Comparison of ENCODE assay signal across 22 mouse cellular contexts in genomic region chr9:75357087-75357654, GRCm38 (mm10). TPM values are rescaled to one million over a fixed set of nuclear protein-coding genes. Genes with fewer than 3 reads are reported as not detected.
DNase-seq lines count a peak whose midpoint lies in the region; ATAC-seq and TF ChIP-seq lines count a peak whose summit lies in the region.
"Had no signal": no experiment of that assay in that cellular context is flagged by ENCODE, and none has a peak within 500 bp of the region (broad histone marks: within the 10 kb centered on the region; RNA-seq: fewer than 3 reads in every experiment).

No protein-coding gene starts in this region.

- peak; percentile 71 for ATAC-seq in forebrain, postnatal 0 days
- ATAC-seq in forebrain, embryonic 12.5 days (ENCODE audit: low FRiP score), result no peak
- no peak for ATAC-seq in megakaryocyte, adult 5-6 weeks (ENCODE audit: poor library complexity, severe bottlenecking)
- no peak for ATAC-seq in granulocyte monocyte progenitor cell, adult 5-6 weeks (replicated peaks; ENCODE audit: poor library complexity, severe bottlenecking)
- ATAC-seq: forebrain, embryonic 14.5 days; hindbrain, postnatal 0 days; liver, postnatal 0 days had no signal

- H3K27me3 ChIP-seq in forebrain, postnatal 0 days (ENCODE audit: insufficient read depth, low read length), result no peaks in the 10 kb centered on the region
- no peaks in the 10 kb centered on the region for H3K27me3 ChIP-seq in forebrain, embryonic 12.5 days
- H3K27me3 ChIP-seq in megakaryocyte, embryonic 14.5 days (replicated peaks), result no peaks in the 10 kb centered on the region
- H3K27me3 ChIP-seq in hindbrain, embryonic 10.5 days (ENCODE audit: insufficient read depth, poor library complexity, severe bottlenecking), result no peaks in the 10 kb centered on the region
- H3K27me3 ChIP-seq: limb, embryonic 13.5 days had no signal

- no peak overlapping the region for H3K27ac ChIP-seq in forebrain, postnatal 0 days (ENCODE audit: low read depth, low read length)
- no peak overlapping the region for H3K27ac ChIP-seq in forebrain, embryonic 12.5 days
- H3K27ac ChIP-seq in hindbrain, embryonic 10.5 days, result no peak overlapping the region
- H3K27ac ChIP-seq: hindbrain, postnatal 0 days; limb, embryonic 13.5 days had no signal

- H3K9me3 ChIP-seq in forebrain, postnatal 0 days (ENCODE audit: low read length), result no peaks in the 10 kb centered on the region
- no peaks in the 10 kb centered on the region for H3K9me3 ChIP-seq in forebrain, embryonic 12.5 days
- no peaks in the 10 kb centered on the region for H3K9me3 ChIP-seq in megakaryocyte, embryonic 14.5 days
- no peaks in the 10 kb centered on the region for H3K9me3 ChIP-seq in hindbrain, embryonic 10.5 days
- H3K9me3 ChIP-seq: limb, embryonic 13.5 days had no signal

- H3K4me3 ChIP-seq in forebrain, postnatal 0 days (ENCODE audit: low read depth, low read length), result no peak overlapping the region
- no peak overlapping the region for H3K4me3 ChIP-seq in forebrain, embryonic 12.5 days (replicated peaks)
- H3K4me3 ChIP-seq in megakaryocyte, embryonic 14.5 days (replicated peaks), result peak overlapping the region; percentile 71
- H3K4me3 ChIP-seq in hindbrain, embryonic 10.5 days, result no peak overlapping the region
- H3K4me3 ChIP-seq: limb, embryonic 13.5 days had no signal

- WGBS in forebrain, postnatal 0 days, result 72% methylated on average over 9 of the region's 9 CpGs
- WGBS in forebrain, embryonic 12.5 days, result 85% methylated on average over 9 of the region's 9 CpGs
- 80% methylated on average over 9 of the region's 9 CpGs for WGBS in hindbrain, embryonic 10.5 days

- no peak for TF ChIP-seq CTCF in forebrain, postnatal 0 days (IDR thresholded peaks at IDR 0.05; ENCODE audit: low read depth)

- peak; percentile 33 for DNase-seq in forebrain, postnatal 0 days
- peak; percentile 22 for DNase-seq in layer of hippocampus, adult 9-10 months (ENCODE audit: low spot score)
- DNase-seq in right cerebral cortex, postnatal 25 days, result peak; percentile 47
- no peak for DNase-seq in hindbrain, embryonic 10.5 days (ENCODE audit: low spot score)
- DNase-seq: adrenal gland, adult 8-10 months; cerebellum, adult 2 months; gastrocnemius, postnatal 25 days; heart, postnatal 36 days; kidney, adult 2 months; liver, postnatal 0 days; lung, postnatal 4 days; midbrain, embryonic 14.5 days had no signal

- H3K36me3 ChIP-seq in forebrain, postnatal 0 days (ENCODE audit: insufficient read depth), result no peaks in the 10 kb centered on the region
- no peaks in the 10 kb centered on the region for H3K36me3 ChIP-seq in forebrain, embryonic 12.5 days (replicated peaks)
- peaks cover 15% of the 10 kb centered on the region for H3K36me3 ChIP-seq in megakaryocyte, embryonic 14.5 days (replicated peaks; ENCODE audit: low read length)
- no peaks in the 10 kb centered on the region for H3K36me3 ChIP-seq in hindbrain, embryonic 10.5 days
- H3K36me3 ChIP-seq: limb, embryonic 13.5 days had no signal

- H3K9ac ChIP-seq in forebrain, postnatal 0 days, result no peak overlapping the region
- H3K9ac ChIP-seq in forebrain, embryonic 12.5 days, result no peak overlapping the region
- H3K9ac ChIP-seq: limb, embryonic 13.5 days; liver, postnatal 0 days had no signal

- H3K4me2 ChIP-seq in forebrain, postnatal 0 days (ENCODE audit: low read depth), result no peak overlapping the region
- no peak overlapping the region for H3K4me2 ChIP-seq in forebrain, embryonic 12.5 days
- H3K4me2 ChIP-seq: heart, embryonic 11.5 days; limb, embryonic 13.5 days had no signal

- H3K4me1 ChIP-seq in forebrain, postnatal 0 days (ENCODE audit: insufficient read depth), result no peaks in the 10 kb centered on the region
- no peaks in the 10 kb centered on the region for H3K4me1 ChIP-seq in forebrain, embryonic 12.5 days
- peaks cover 84% of the 10 kb centered on the region for H3K4me1 ChIP-seq in megakaryocyte, embryonic 14.5 days
- no peaks in the 10 kb centered on the region for H3K4me1 ChIP-seq in hindbrain, embryonic 10.5 days (replicated peaks)
- H3K4me1 ChIP-seq: limb, embryonic 13.5 days had no signal

RNA-seq across cellular contexts. Expression of gene Bcl2l10, which starts 9.6 kb away (rescaled TPM):
- total RNA-seq in forebrain, postnatal 0 days (2014; rRNA removed), result not detected in 2 replicates
- not detected in 2 replicates for polyA plus RNA-seq in forebrain, postnatal 0 days (2015; fragmentation: Nextera tagmentation; extraction: Ambion mirVana)
- not detected in 2 replicates for polyA plus RNA-seq in forebrain, embryonic 12.5 days (2016; fragmentation: Nextera tagmentation; extraction: Ambion mirVana)
- not detected in 2 replicates for polyA plus RNA-seq in megakaryocyte, embryonic 14.5 days (2012; ENCODE audit: insufficient read depth, low replicate concordance)
- not detected in 2 replicates for total RNA-seq in megakaryocyte, adult 5-6 weeks (2015)
- total RNA-seq in megakaryocyte, adult 5-6 weeks (2017), result not detected in 2 replicates
- polyA plus RNA-seq in hindbrain, embryonic 10.5 days (2016; fragmentation: Nextera tagmentation; extraction: Ambion mirVana), result not detected in 2 replicates
- total RNA-seq in granulocyte monocyte progenitor cell, adult 5-6 weeks (2014; fragmentation: Nextera tagmentation), result not detected in 2 replicates
- not detected in 2 replicates for total RNA-seq in granulocyte monocyte progenitor cell, adult 5-6 weeks (2017)
- total RNA-seq: gastrocnemius, postnatal 25 days; heart, postnatal 36 days had no signal
- polyA plus RNA-seq: forebrain, embryonic 14.5 days; heart, embryonic 11.5 days; hindbrain, postnatal 0 days; limb, embryonic 13.5 days; liver, postnatal 0 days; midbrain, embryonic 14.5 days; small intestine, adult 2 months; stomach, embryonic 14.5 days had no signal

RNA-seq across cellular contexts. Expression of gene Gnb5, which starts 51.1 kb away (rescaled TPM):
- total RNA-seq in forebrain, postnatal 0 days (2014; rRNA removed), result 73.2 TPM in 2 replicates
- 80.0 and 91.4 TPM in 2 replicates for polyA plus RNA-seq in forebrain, postnatal 0 days (2015; fragmentation: Nextera tagmentation; extraction: Ambion mirVana)
- 32.6 and 35.5 TPM in 2 replicates for polyA plus RNA-seq in forebrain, embryonic 12.5 days (2016; fragmentation: Nextera tagmentation; extraction: Ambion mirVana)
- polyA plus RNA-seq in megakaryocyte, embryonic 14.5 days (2012; ENCODE audit: insufficient read depth, low replicate concordance), result 6.7 and 7.5 TPM in 2 replicates
- 0.51 TPM in 1 of 2 replicates, not detected in the other for total RNA-seq in megakaryocyte, adult 5-6 weeks (2015)
- total RNA-seq in megakaryocyte, adult 5-6 weeks (2017), result 0.29 TPM in 1 of 2 replicates, not detected in the other
- polyA plus RNA-seq in hindbrain, embryonic 10.5 days (2016; fragmentation: Nextera tagmentation; extraction: Ambion mirVana), result 26.0 and 27.6 TPM in 2 replicates
- total RNA-seq in granulocyte monocyte progenitor cell, adult 5-6 weeks (2014; fragmentation: Nextera tagmentation), result 4.1 and 5.0 TPM in 2 replicates
- 2.7 and 2.8 TPM in 2 replicates for total RNA-seq in granulocyte monocyte progenitor cell, adult 5-6 weeks (2017)

RNA-seq across cellular contexts. Expression of gene Mapk6, which starts 52.6 kb away (rescaled TPM):
- total RNA-seq in forebrain, postnatal 0 days (2014; rRNA removed), result 121 and 157 TPM in 2 replicates
- 69.5 and 94.2 TPM in 2 replicates for polyA plus RNA-seq in forebrain, postnatal 0 days (2015; fragmentation: Nextera tagmentation; extraction: Ambion mirVana)
- polyA plus RNA-seq in forebrain, embryonic 12.5 days (2016; fragmentation: Nextera tagmentation; extraction: Ambion mirVana), result 167 and 177 TPM in 2 replicates
- 31.3 and 53.1 TPM in 2 replicates for polyA plus RNA-seq in megakaryocyte, embryonic 14.5 days (2012; ENCODE audit: insufficient read depth, low replicate concordance)
- total RNA-seq in megakaryocyte, adult 5-6 weeks (2015), result 36.0 and 39.6 TPM in 2 replicates
- 26.6 and 29.3 TPM in 2 replicates for total RNA-seq in megakaryocyte, adult 5-6 weeks (2017)
- 134 and 146 TPM in 2 replicates for polyA plus RNA-seq in hindbrain, embryonic 10.5 days (2016; fragmentation: Nextera tagmentation; extraction: Ambion mirVana)
- 42.4 and 47.8 TPM in 2 replicates for total RNA-seq in granulocyte monocyte progenitor cell, adult 5-6 weeks (2014; fragmentation: Nextera tagmentation)
- total RNA-seq in granulocyte monocyte progenitor cell, adult 5-6 weeks (2017), result 59.2 and 71.6 TPM in 2 replicates
